Mouse (Mus musculus) mesoderm, embryonic 11.5 days (tissue): Measurements from ENCODE around the gene Cep55.

ENCODE experiments used
- DNase-seq: peaks from one replicate; pipeline ENCODE4 v3.0.0-alpha.2; 2012; ENCODE audit warnings: low read depth, low spot score

Gene Cep55

GRCm38 (mm10) chr19:38043281-38043981 is 11.4 kb upstream of the Cep55 start, which contains the start of gene Myof:
TSS of gene Myof (minus strand) at chr19:38043577.
- DNase-seq = peak; percentile 48

- DNase-seq = no peak
These were observed 9.6 kb upstream of the Cep55 start for GRCm38 (mm10) chr19:38045198-38045597.

- no peak for DNase-seq
These were observed 5.1 kb upstream of the Cep55 start for GRCm38 (mm10) chr19:38049686-38050085.

GRCm38 (mm10) chr19:38053227-38054041 is 1.4 kb upstream of the Cep55 start:
- peak; percentile 39 for DNase-seq

GRCm38 (mm10) chr19:38054149-38054719 is 577 bp upstream of the Cep55 start:
- peak; percentile 79 for DNase-seq

- no peak for DNase-seq
These were observed 987 bp downstream of the Cep55 start for GRCm38 (mm10) chr19:38055798-38056197.

GRCm38 (mm10) chr19:38056276-38056675 is 1.5 kb downstream of the Cep55 start:
- DNase-seq = no peak

GRCm38 (mm10) chr19:38056931-38057330 is 2.1 kb downstream of the Cep55 start:
- DNase-seq = no peak

- DNase-seq = no peak
These were observed 8.4 kb downstream of the Cep55 start for GRCm38 (mm10) chr19:38063201-38063600.

GRCm38 (mm10) chr19:38064051-38064450 is 9.2 kb downstream of the Cep55 start:
- DNase-seq = no peak

GRCm38 (mm10) chr19:38073226-38073625 is 18.4 kb downstream of the Cep55 start:
- no peak for DNase-seq

- DNase-seq = no peak
These were observed 20.2 kb downstream of the Cep55 start for GRCm38 (mm10) chr19:38075051-38075450.

- no peak for DNase-seq
These were observed 21.4 kb downstream of the Cep55 start for GRCm38 (mm10) chr19:38076251-38076650.

- DNase-seq = no peak
These were observed 23.2 kb downstream of the Cep55 start for GRCm38 (mm10) chr19:38077851-38078540.

- no peak for DNase-seq
These were observed 26.6 kb downstream of the Cep55 start for GRCm38 (mm10) chr19:38081361-38081760.

GRCm38 (mm10) chr19:38082931-38083525 is 28.2 kb downstream of the Cep55 start:
- DNase-seq = no peak

GRCm38 (mm10) chr19:38085841-38086240 is 31.0 kb downstream of the Cep55 start:
- DNase-seq = no peak

GRCm38 (mm10) chr19:38086948-38087551 is 32.2 kb downstream of the Cep55 start:
- DNase-seq = peak; percentile 25

- no peak for DNase-seq
These were observed 34.5 kb downstream of the Cep55 start for GRCm38 (mm10) chr19:38089358-38089757.

GRCm38 (mm10) chr19:38091512-38091985 is 36.7 kb downstream of the Cep55 start:
- peak; percentile 66 for DNase-seq

GRCm38 (mm10) chr19:38096231-38096630 is 41.4 kb downstream of the Cep55 start:
- no peak for DNase-seq
